Mouse (Mus musculus): ENCODE measurements around the gene Cwc25. TPM values are rescaled to one million over a fixed set of nuclear protein-coding genes. Genes with fewer than 3 reads are reported as not detected.

Cwc25 gene
- polyA plus RNA-seq, 1 experiment, result 3.7 TPM

GRCm38 (mm10) chr11:97747773-97748172 lies 18.6 kb downstream of the Cwc25 start:
- Histone ChIP-seq H3K4me1 (ENCODE audit: control insufficient read depth, insufficient read depth, insufficient read length, low read length) (no peaks in the 10 kb centered on the region), H3K4me3 (ENCODE audit: low read depth, low read length) (no peak overlapping the region), H3K36me3 (ENCODE audit: control insufficient read depth, insufficient read depth, low read length) (peaks cover 34% of the 10 kb centered on the region), H3K27me3 (ENCODE audit: control insufficient read depth, insufficient read depth, low read length) (no peaks in the 10 kb centered on the region), H3K27ac (ENCODE audit: insufficient read depth, low read depth, low read length) (no peak overlapping the region)
- no peak for TF ChIP-seq POLR2A (IDR thresholded peaks at IDR 0.05; ENCODE audit: low read depth, low read length)
- TF ChIP-seq CTCF (IDR thresholded peaks at IDR 0.05; ENCODE audit: extremely low read depth, insufficient read length, insufficient replicate concordance, low read depth, low read length), result no peak
- WGBS, result 89% methylated on average over 8 of the region's 8 CpGs

GRCm38 (mm10) chr11:97745331-97745721 lies 21.0 kb downstream of the Cwc25 start:
- no peak overlapping the region for H3K27ac ChIP-seq (ENCODE audit: insufficient read depth, low read depth, low read length)
- peaks cover 19% of the 10 kb centered on the region for H3K36me3 ChIP-seq (ENCODE audit: control insufficient read depth, insufficient read depth, low read length)
- no peaks in the 10 kb centered on the region for H3K27me3 ChIP-seq (ENCODE audit: control insufficient read depth, insufficient read depth, low read length)
- no peak for TF ChIP-seq CTCF (IDR thresholded peaks at IDR 0.05; ENCODE audit: extremely low read depth, insufficient read length, insufficient replicate concordance, low read depth, low read length)
- TF ChIP-seq POLR2A (IDR thresholded peaks at IDR 0.05; ENCODE audit: low read depth, low read length), result 0 out of 2 replicates have a peak, but pooled peaks have one; percentile 2
- H3K4me3 ChIP-seq (ENCODE audit: low read depth, low read length), result peak overlapping the region; percentile 65
- WGBS, result 2% methylated on average over 13 of the region's 13 CpGs
- no peaks in the 10 kb centered on the region for H3K4me1 ChIP-seq (ENCODE audit: control insufficient read depth, insufficient read depth, insufficient read length, low read length)

GRCm38 (mm10) chr11:97744718-97745330 lies 21.5 kb downstream of the Cwc25 start:
- H3K4me3 ChIP-seq (ENCODE audit: low read depth, low read length), result peak overlapping the region; percentile 74
- no peaks in the 10 kb centered on the region for H3K27me3 ChIP-seq (ENCODE audit: control insufficient read depth, insufficient read depth, low read length)
- peak overlapping the region; percentile 76 for H3K27ac ChIP-seq (ENCODE audit: insufficient read depth, low read depth, low read length)
- WGBS, result under 1% methylated on average over 49 of the region's 57 CpGs
- no peaks in the 10 kb centered on the region for H3K4me1 ChIP-seq (ENCODE audit: control insufficient read depth, insufficient read depth, insufficient read length, low read length)
- H3K36me3 ChIP-seq (ENCODE audit: control insufficient read depth, insufficient read depth, low read length), result peaks cover 15% of the 10 kb centered on the region
- TF ChIP-seq CTCF (IDR thresholded peaks at IDR 0.05; ENCODE audit: extremely low read depth, insufficient read length, insufficient replicate concordance, low read depth, low read length), result no peak
- 0 out of 2 replicates have a peak, but pooled peaks have one; percentile 29 for TF ChIP-seq POLR2A (IDR thresholded peaks at IDR 0.05; ENCODE audit: low read depth, low read length)

- no peaks in the 10 kb centered on the region for H3K4me1 ChIP-seq (ENCODE audit: control insufficient read depth, insufficient read depth, insufficient read length, low read length)
- TF ChIP-seq CTCF (IDR thresholded peaks at IDR 0.05; ENCODE audit: extremely low read depth, insufficient read length, insufficient replicate concordance, low read depth, low read length) (no peak), POLR2A (IDR thresholded peaks at IDR 0.05; ENCODE audit: low read depth, low read length) (no peak)
- peak within 1 kb of the TSS; percentile 76 for H3K27ac ChIP-seq (ENCODE audit: insufficient read depth, low read depth, low read length)
- no peaks in the 10 kb centered on the region for H3K27me3 ChIP-seq (ENCODE audit: control insufficient read depth, insufficient read depth, low read length)
- peak within 1 kb of the TSS; percentile 74 for H3K4me3 ChIP-seq (ENCODE audit: low read depth, low read length)
- under 1% methylated on average over 63 of the region's 63 CpGs for WGBS
- peaks cover 12% of the 10 kb centered on the region for H3K36me3 ChIP-seq (ENCODE audit: control insufficient read depth, insufficient read depth, low read length)
These were observed 22.2 kb downstream of the Cwc25 start, which contains the start of gene Pip4k2b for GRCm38 (mm10) chr11:97744063-97744717. Gene Pip4k2b (minus strand): TSS chr11:97744704.

GRCm38 (mm10) chr11:97743423-97743822 lies 22.9 kb downstream of the Cwc25 start:
- H3K27me3 ChIP-seq (ENCODE audit: control insufficient read depth, insufficient read depth, low read length), result no peaks in the 10 kb centered on the region
- 24% methylated on average over 9 of the region's 9 CpGs for WGBS
- no peak for TF ChIP-seq POLR2A (IDR thresholded peaks at IDR 0.05; ENCODE audit: low read depth, low read length)
- TF ChIP-seq CTCF (IDR thresholded peaks at IDR 0.05; ENCODE audit: extremely low read depth, insufficient read length, insufficient replicate concordance, low read depth, low read length), result no peak
- H3K27ac ChIP-seq (ENCODE audit: insufficient read depth, low read depth, low read length), result peak overlapping the region; percentile 0
- H3K4me3 ChIP-seq (ENCODE audit: low read depth, low read length), result peak overlapping the region; percentile 48
- H3K4me1 ChIP-seq (ENCODE audit: control insufficient read depth, insufficient read depth, insufficient read length, low read length), result no peaks in the 10 kb centered on the region
- H3K36me3 ChIP-seq (ENCODE audit: control insufficient read depth, insufficient read depth, low read length), result peaks cover 10% of the 10 kb centered on the region

GRCm38 (mm10) chr11:97742591-97742990 lies 23.8 kb downstream of the Cwc25 start:
- no peak for TF ChIP-seq CTCF (IDR thresholded peaks at IDR 0.05; ENCODE audit: extremely low read depth, insufficient read length, insufficient replicate concordance, low read depth, low read length)
- TF ChIP-seq POLR2A (IDR thresholded peaks at IDR 0.05; ENCODE audit: low read depth, low read length), result no peak
- no peak overlapping the region for H3K4me3 ChIP-seq (ENCODE audit: low read depth, low read length)
- 84% methylated on average over 9 of the region's 9 CpGs for WGBS

GRCm38 (mm10) chr11:97742157-97742556 lies 24.2 kb downstream of the Cwc25 start:
- Histone ChIP-seq H3K27ac (ENCODE audit: insufficient read depth, low read depth, low read length) (no peak overlapping the region), H3K4me3 (ENCODE audit: low read depth, low read length) (no peak overlapping the region), H3K4me1 (ENCODE audit: control insufficient read depth, insufficient read depth, insufficient read length, low read length) (no peaks in the 10 kb centered on the region), H3K36me3 (ENCODE audit: control insufficient read depth, insufficient read depth, low read length) (peaks cover 4% of the 10 kb centered on the region), H3K27me3 (ENCODE audit: control insufficient read depth, insufficient read depth, low read length) (no peaks in the 10 kb centered on the region)
- WGBS, result 86% methylated on average over 5 of the region's 5 CpGs
- TF ChIP-seq POLR2A (IDR thresholded peaks at IDR 0.05; ENCODE audit: low read depth, low read length) (no peak), CTCF (IDR thresholded peaks at IDR 0.05; ENCODE audit: extremely low read depth, insufficient read length, insufficient replicate concordance, low read depth, low read length) (no peak)

More at GRCm38 (mm10) chr11:97742591-97742990, 23.8 kb downstream of the Cwc25 start:
- no peaks in the 10 kb centered on the region for H3K27me3 ChIP-seq (ENCODE audit: control insufficient read depth, insufficient read depth, low read length)
- no peak overlapping the region for H3K27ac ChIP-seq (ENCODE audit: insufficient read depth, low read depth, low read length)
- H3K4me1 ChIP-seq (ENCODE audit: control insufficient read depth, insufficient read depth, insufficient read length, low read length), result no peaks in the 10 kb centered on the region
- peaks cover 5% of the 10 kb centered on the region for H3K36me3 ChIP-seq (ENCODE audit: control insufficient read depth, insufficient read depth, low read length)
